Mouse (Mus musculus) olfactory bulb, adult 2 months (tissue): Measurements from ENCODE around the gene Mrpl45.

Experiments used
- CTCF ChIP-seq: fragments of 200-500 bp; IDR thresholded peaks from 2 replicates; pipeline ENCODE4 v1.5.1; 2012; ENCODE audit warnings: low read depth, mild to moderate bottlenecking, low read length, moderate library complexity; ENCODE audit not compliant: insufficient read depth
- POLR2A ChIP-seq: fragments of 200-500 bp; IDR thresholded peaks from 2 replicates; pipeline ENCODE4 v1.6.1; 2012; ENCODE audit warnings: mild to moderate bottlenecking, low read depth, low read length, moderate library complexity; ENCODE audit not compliant: insufficient read depth

DNA sequence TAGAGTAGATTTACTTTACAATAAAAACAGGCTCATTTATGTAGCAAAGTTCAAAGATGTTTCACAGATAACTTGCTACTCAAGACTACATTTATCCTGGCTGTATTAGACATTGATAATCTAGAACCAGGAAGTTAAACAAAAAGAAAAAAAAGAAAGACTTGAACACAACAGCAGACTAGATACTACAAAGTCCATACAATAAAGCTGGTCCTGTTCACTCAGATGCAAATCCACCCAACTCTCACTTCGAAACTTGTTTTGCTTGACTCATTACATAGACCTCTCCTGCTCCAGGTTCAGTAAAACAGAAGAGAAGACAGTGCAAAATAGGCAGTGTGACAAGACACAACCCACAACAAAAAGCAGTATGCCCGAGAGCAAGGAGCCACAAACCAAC, 40.2 kb upstream of the Mrpl45 start:
- TF ChIP-seq CTCF (no peak), POLR2A (no peak)
